Comparison of ENCODE assay signal across 8 mouse cellular contexts in genomic region chr10:56106996-56107334, GRCm38 (mm10). TPM values are rescaled to one million over a fixed set of nuclear protein-coding genes. Genes with fewer than 3 reads are reported as not detected.
A peak's percentile ranks its signal among the peaks of the same experiment; 100 is the strongest.
DNase-seq lines count a peak whose midpoint lies in the region; ATAC-seq lines count a peak whose summit lies in the region.

No protein-coding gene starts in this region.

- H3K9ac ChIP-seq in kidney, embryonic 16.5 days (replicated peaks; ENCODE audit: low read length) = peak overlapping the region; percentile 43
- peak overlapping the region; percentile 56 for H3K9ac ChIP-seq in embryonic facial prominence, embryonic 13.5 days
- peak overlapping the region; percentile 34; the same call in 1 of the 2 replicates for H3K9ac ChIP-seq in intestine, embryonic 14.5 days (ENCODE audit: low read length)
- no peak overlapping the region for H3K9ac ChIP-seq in midbrain, embryonic 15.5 days

- DNase-seq in kidney, adult 8-10 months = no peak
- no peak for DNase-seq in intestine, embryonic 14.5 days (ENCODE audit: low spot score)
- DNase-seq in urinary bladder, adult 2 months (ENCODE audit: low spot score) = no peak
- DNase-seq in adrenal gland, postnatal 10 days = no peak
- DNase-seq in left cerebral cortex, adult 8-10 months (ENCODE audit: low spot score in 2 of 2) = no peak

- no peaks in the 10 kb centered on the region for H3K36me3 ChIP-seq in kidney, embryonic 16.5 days (ENCODE audit: insufficient read depth, low read length)
- no peaks in the 10 kb centered on the region for H3K36me3 ChIP-seq in embryonic facial prominence, embryonic 13.5 days
- H3K36me3 ChIP-seq in intestine, embryonic 14.5 days (ENCODE audit: control insufficient read depth, insufficient read depth, low read length) = no peaks in the 10 kb centered on the region
- no peaks in the 10 kb centered on the region for H3K36me3 ChIP-seq in midbrain, embryonic 15.5 days (replicated peaks)

- WGBS in kidney, embryonic 16.5 days = 46% methylated on average over 1 of the region's 1 CpGs
- 31% methylated on average over 1 of the region's 1 CpGs for WGBS in embryonic facial prominence, embryonic 13.5 days
- WGBS in intestine, embryonic 14.5 days = 44% methylated on average over 1 of the region's 1 CpGs
- WGBS in midbrain, embryonic 15.5 days = 41% methylated on average over 1 of the region's 1 CpGs

- H3K4me3 ChIP-seq in kidney, embryonic 16.5 days (ENCODE audit: low read length) = peak overlapping the region; percentile 28
- peak overlapping the region; percentile 32 for H3K4me3 ChIP-seq in embryonic facial prominence, embryonic 13.5 days
- H3K4me3 ChIP-seq in intestine, embryonic 14.5 days (ENCODE audit: low read depth, low read length) = peak overlapping the region; percentile 20
- no peak overlapping the region for H3K4me3 ChIP-seq in midbrain, embryonic 15.5 days

- H3K9me3 ChIP-seq in kidney, embryonic 16.5 days (ENCODE audit: low read length) = 0 out of 2 replicates have a peak, but pooled peaks cover 3% of the 10 kb centered on the region
- H3K9me3 ChIP-seq in embryonic facial prominence, embryonic 13.5 days = no peaks in the 10 kb centered on the region
- H3K9me3 ChIP-seq in intestine, embryonic 14.5 days (ENCODE audit: control insufficient read depth, low read length) = no peaks in the 10 kb centered on the region
- H3K9me3 ChIP-seq in midbrain, embryonic 15.5 days = no peaks in the 10 kb centered on the region

- ATAC-seq in kidney, embryonic 16.5 days (ENCODE audit: low FRiP score, low TSS enrichment) = no peak
- no peak for ATAC-seq in embryonic facial prominence, embryonic 13.5 days (ENCODE audit: insufficient number of reproducible peaks, insufficient read depth, low FRiP score, low TSS enrichment, low read depth)
- ATAC-seq in intestine, embryonic 14.5 days (replicated peaks; ENCODE audit: low FRiP score, low TSS enrichment, low read depth) = no peak
- ATAC-seq in midbrain, embryonic 15.5 days (replicated peaks) = peak; percentile 30

- 0 out of 2 replicates have a peak, but pooled peaks cover 8% of the 10 kb centered on the region for H3K4me1 ChIP-seq in kidney, embryonic 16.5 days (ENCODE audit: insufficient read depth, low read length)
- H3K4me1 ChIP-seq in embryonic facial prominence, embryonic 13.5 days = peaks cover 6% of the 10 kb centered on the region; the same call in 1 of the 2 replicates
- no peaks in the 10 kb centered on the region for H3K4me1 ChIP-seq in intestine, embryonic 14.5 days (replicated peaks; ENCODE audit: control insufficient read depth, insufficient read depth, low read length)
- H3K4me1 ChIP-seq in midbrain, embryonic 15.5 days = 0 out of 2 replicates have a peak, but pooled peaks cover 4% of the 10 kb centered on the region

- H3K4me2 ChIP-seq in kidney, embryonic 16.5 days (replicated peaks; ENCODE audit: low read depth, low read length) = peak overlapping the region; percentile 47
- peak overlapping the region; percentile 54 for H3K4me2 ChIP-seq in embryonic facial prominence, embryonic 13.5 days
- H3K4me2 ChIP-seq in intestine, embryonic 14.5 days (ENCODE audit: low read length) = peak overlapping the region; percentile 43
- peak overlapping the region; percentile 31; the same call in 1 of the 2 replicates for H3K4me2 ChIP-seq in midbrain, embryonic 15.5 days

- no peak overlapping the region for H3K27ac ChIP-seq in kidney, embryonic 16.5 days (ENCODE audit: low read length)
- H3K27ac ChIP-seq in embryonic facial prominence, embryonic 13.5 days = no peak overlapping the region
- no peak overlapping the region for H3K27ac ChIP-seq in intestine, embryonic 14.5 days (ENCODE audit: low read depth)
- H3K27ac ChIP-seq in midbrain, embryonic 15.5 days = no peak overlapping the region

- no peaks in the 10 kb centered on the region for H3K27me3 ChIP-seq in kidney, embryonic 16.5 days (ENCODE audit: insufficient read depth, low read length)
- no peaks in the 10 kb centered on the region for H3K27me3 ChIP-seq in embryonic facial prominence, embryonic 13.5 days
- H3K27me3 ChIP-seq in intestine, embryonic 14.5 days (replicated peaks; ENCODE audit: control insufficient read depth, insufficient read depth, low read length) = no peaks in the 10 kb centered on the region
- H3K27me3 ChIP-seq in midbrain, embryonic 15.5 days (replicated peaks) = no peaks in the 10 kb centered on the region

RNA-seq across cellular contexts. Expression of gene Msl3l2, which starts 0.2 kb away (rescaled TPM):
- 5.8 and 6.4 TPM in 2 replicates for polyA plus RNA-seq in kidney, embryonic 16.5 days (2015; fragmentation: Nextera tagmentation; extraction: Ambion mirVana)
- 7.9 and 8.4 TPM in 2 replicates for polyA plus RNA-seq in embryonic facial prominence, embryonic 13.5 days (2015; fragmentation: Nextera tagmentation; extraction: Ambion mirVana)
- 5.0 and 5.9 TPM in 2 replicates for polyA plus RNA-seq in intestine, embryonic 14.5 days (2014; fragmentation: Nextera tagmentation; extraction: Ambion mirVana)
- 13.7 and 13.9 TPM in 2 replicates for polyA plus RNA-seq in midbrain, embryonic 15.5 days (2015; fragmentation: Nextera tagmentation; extraction: Ambion mirVana)
- 7.8 and 8.4 TPM in 2 replicates for polyA plus RNA-seq in urinary bladder, adult 2 months (2012; rRNA removed)
- total RNA-seq in adrenal gland, postnatal 10 days (2021) = 1 to 10 TPM; 6.1 to 7.8 TPM
- total RNA-seq in left cerebral cortex, adult 8-10 months (2022) = 10 to 100 TPM in 3 of 4 experiments, 1 to 10 TPM in 1; 8.6 to 16.4 (median 14.6) TPM
